Mouse (Mus musculus): Measurements from ENCODE around the gene Smad9.

Gene Smad9

DNA sequence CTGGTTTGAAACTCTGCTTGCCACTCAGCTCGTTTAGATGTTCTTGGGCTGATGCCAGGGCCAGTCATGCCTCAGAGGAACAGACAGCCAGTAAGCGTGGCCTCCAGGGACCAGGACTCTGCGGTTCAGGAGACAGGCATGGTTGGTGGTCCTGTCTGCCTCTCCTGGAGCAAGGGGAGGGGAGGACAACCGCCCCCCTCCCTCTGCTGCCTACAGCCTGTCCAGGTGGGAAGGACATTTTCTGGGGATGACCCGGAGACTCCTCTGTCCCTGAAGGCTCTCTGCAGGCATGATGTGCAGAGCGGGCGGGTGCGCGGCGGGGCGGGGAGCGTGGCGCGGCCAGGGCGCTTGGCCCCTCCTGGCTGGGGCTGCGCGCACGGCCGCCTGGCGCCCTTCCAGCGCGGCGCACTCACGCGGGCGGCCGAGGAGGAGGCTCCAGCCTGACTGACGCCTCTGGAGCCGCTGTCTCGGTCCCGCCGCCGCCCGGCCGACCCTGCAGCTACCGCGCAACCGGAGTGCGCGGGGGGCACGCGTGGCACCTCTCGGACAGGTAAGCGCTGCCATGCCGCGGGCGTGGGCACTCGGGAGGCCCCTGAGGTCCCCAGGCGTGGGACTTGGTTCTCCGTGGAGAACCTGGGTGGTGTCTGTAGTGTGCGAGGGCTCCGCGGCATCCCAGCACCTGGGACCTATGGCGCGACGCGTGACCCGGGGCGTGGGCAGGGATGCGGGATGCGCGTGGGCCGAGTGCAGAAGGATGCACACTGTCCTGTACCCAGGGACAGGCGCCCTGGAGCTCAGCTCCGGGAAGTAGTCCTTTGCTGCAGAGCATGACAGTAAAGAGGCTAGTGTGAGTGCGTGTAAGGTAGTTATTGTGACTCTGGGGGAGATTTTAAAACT lies at the start of gene Smad9:
TSS of gene Smad9 (plus strand) at position 438 of the 897 bp plus-strand sequence.
- peak; percentile 69 for DNase-seq

DNA sequence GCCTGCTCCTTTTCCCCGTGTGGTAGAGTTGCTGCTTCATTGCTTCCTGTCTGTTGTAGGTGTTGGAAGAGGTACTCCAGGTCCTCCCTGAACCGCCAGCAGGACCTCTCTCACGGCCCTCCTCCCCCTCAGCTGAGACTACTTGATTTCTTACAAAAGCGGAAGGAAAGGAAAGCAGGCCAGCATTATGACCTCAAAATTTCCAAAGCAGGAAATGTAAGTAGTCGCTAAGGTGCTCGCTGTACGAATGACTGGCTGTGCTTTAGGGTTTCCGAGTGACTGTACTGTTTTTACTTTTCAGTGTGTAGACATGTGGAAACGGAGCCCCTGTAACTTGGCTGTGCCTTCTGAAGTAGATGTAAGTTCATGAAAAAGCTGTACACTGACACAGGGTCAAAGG lies 46.4 kb upstream of the Smad9 start:
- DNase-seq, result no peak

- DNase-seq, result no peak
Observed at GRCm38 (mm10) chr3:54714253-54714652, 41.1 kb upstream of the Smad9 start, which contains the start of gene Gm21958. Gm21958 (minus strand) TSS chr3:54714353.

DNA sequence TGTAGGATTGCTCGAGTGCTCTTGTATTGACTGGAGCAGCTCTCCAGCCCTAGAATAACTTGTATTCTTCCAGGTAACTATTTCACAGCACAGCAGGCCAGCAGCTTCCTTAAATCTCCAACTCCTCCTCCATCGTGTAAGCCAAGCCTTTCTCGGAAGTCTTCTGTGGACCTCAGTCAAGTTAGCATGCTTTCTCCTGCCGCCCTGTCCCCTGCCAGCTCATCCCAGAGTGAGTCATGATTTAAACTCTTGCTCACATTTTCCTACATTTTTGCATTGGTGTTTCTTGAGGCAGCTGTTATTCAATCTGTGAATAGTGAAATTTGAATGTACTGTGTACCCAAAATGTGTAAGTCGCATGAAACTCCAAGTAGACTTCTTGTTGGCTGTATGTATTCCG lies 39.9 kb upstream of the Smad9 start:
- DNase-seq, result peak; percentile 72

DNA sequence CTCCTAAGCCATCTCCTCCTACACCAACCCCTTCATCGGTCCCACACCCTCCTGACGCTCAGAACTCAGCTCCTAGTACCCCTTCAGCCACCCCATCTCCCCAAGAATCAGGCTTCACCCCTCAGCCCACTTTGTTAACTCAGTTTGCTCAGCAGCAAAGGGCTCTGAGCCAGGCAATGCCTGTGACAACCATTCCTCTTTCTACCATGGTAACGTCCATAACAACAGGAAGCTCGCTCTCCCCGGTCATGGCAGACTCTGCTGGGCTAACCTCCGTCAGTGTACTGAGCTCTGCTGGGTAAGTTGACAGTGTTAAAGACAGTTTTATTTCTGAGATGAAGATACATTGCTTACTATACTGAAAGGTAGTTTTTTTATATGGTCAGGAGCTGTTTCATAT lies 38.0 kb upstream of the Smad9 start:
- DNase-seq, result no peak

DNA sequence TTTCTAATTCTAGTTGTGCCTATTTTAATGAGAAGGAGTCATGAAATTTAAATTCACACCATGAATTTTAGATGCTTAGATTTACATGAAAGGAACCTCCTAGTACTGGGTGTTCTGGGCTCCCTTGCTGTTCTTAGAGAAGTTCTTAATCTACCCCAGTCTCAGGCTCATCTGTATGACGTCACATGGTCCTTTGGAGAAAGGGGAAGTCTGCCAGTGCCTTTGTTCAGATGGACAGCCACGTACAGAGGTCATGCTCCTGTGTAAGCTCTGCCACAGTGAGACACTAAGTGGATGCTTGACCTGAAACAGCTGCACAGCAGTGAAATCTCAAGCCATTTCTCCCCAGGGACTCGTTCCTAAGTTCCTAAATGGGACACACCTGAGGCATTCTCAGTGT lies 36.4 kb upstream of the Smad9 start:
- DNase-seq, result no peak

- no peak for DNase-seq
Observed at GRCm38 (mm10) chr3:54723741-54724500, 31.5 kb upstream of the Smad9 start.

DNA sequence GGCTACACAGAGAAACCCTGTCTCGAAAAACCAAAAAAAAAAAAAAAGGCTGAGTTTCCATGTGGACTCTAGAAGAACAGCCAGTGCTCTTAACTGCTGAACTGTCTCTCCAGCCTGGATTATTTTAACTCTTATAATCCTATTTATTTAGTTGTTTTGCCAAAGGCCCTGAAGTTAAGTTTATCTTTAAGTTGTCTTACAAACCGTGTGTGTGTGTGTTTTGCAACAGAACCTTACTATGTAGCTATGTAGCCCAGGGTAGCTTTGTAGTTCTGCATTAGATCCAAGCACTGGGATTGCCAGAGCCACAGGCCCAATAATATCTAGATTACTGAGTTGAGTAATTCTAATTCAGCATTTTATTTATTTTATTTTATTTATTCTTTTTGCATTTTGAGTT lies 30.0 kb upstream of the Smad9 start:
- no peak for DNase-seq

DNA sequence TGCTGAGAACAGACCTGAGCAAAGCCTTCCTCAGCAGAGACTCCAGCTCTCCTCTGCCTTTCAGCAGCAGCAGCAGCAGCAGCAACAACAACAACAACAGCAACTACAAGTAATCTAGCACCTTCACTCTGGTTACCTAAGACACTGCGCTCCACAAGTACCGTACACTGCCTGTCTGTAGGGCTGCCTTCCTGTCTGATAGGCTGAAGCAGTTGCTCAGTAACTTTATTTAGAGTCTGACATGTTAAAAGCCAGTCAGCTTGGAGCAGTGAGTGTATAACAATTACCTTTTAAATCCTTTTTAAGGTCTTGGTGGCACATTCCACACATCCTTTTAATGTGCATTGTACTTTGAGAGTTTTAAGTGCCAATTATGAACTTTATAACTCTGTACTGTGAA lies 27.8 kb upstream of the Smad9 start:
- no peak for DNase-seq

- DNase-seq, result no peak
Observed at GRCm38 (mm10) chr3:54728100-54728499, 27.3 kb upstream of the Smad9 start.

DNA sequence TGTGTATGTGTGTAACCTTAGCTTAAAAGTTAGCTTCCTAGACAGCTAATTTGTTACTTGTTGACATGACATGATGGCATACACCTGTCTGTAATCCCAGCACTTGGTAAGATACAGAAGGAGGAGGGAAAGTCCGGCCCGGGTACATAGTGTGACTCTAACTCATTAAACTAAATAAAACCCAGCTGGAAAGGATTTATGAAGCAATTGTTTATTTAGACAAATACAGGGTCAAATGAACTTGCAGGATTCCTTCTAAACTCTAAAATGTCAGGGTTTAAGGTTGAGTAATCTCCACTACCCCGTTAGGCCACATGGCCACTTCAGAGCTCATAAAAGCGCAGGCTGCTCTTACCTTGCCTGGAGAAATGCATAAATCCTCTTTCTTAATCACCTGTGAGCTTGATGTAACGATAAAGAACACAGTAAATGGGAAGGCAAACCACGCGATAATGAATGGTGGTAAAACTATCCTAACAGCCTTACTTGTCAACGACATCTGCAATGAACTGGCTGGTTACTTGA lies 23.7 kb upstream of the Smad9 start:
- DNase-seq, result no peak

- DNase-seq, result no peak
Observed at GRCm38 (mm10) chr3:54732371-54732770, 23.0 kb upstream of the Smad9 start.

GRCm38 (mm10) chr3:54734411-54735246 lies 20.8 kb upstream of the Smad9 start:
- DNase-seq, result peak; percentile 90

DNA sequence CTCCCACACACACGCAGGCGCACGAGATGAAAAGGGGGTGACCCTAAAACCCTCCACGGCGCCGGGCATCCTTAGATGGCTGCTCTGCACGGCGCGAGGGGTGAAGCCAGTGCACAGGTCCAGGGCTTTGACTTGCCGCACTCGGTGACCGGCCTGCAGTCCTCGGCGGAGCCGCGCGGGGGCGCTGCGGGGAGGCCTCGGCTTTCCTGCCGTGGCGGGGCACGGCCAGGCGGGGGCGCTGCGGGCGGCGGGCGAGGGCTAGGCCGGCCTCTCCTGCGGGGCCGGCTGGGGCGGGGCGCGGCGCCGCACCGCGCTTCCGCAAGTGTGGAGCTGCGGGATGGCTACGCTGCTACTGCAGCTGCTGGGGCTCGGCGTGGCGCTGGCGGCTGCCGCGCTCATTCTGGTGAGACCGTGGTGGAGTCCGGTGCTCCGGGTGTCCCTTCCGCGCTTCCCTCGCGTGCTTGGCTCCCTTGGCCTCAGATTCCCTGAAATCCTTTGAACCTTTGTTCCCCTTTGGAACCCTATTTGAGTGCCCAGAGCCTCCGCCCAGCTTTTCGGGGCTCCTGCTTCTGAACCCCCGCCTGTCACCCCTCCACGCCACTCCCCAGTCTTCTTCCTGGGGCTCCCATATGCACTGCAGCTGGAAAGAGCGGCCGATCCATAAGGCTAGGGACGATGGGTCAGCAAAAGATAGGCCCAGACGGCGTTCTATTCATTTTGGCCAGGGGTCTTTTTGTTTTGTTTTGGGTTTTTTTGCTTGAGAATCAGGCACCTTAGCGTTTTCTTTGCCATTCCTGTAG lies 19.9 kb upstream of the Smad9 start, which contains the start of the genes Exosc8 and Alg5:
TSS of gene Exosc8 (minus strand) at position 147 of the 800 bp plus-strand sequence.
TSS of gene Alg5 (plus strand) at position 293 of the 800 bp plus-strand sequence.
- DNase-seq, result peak; percentile 86

DNA sequence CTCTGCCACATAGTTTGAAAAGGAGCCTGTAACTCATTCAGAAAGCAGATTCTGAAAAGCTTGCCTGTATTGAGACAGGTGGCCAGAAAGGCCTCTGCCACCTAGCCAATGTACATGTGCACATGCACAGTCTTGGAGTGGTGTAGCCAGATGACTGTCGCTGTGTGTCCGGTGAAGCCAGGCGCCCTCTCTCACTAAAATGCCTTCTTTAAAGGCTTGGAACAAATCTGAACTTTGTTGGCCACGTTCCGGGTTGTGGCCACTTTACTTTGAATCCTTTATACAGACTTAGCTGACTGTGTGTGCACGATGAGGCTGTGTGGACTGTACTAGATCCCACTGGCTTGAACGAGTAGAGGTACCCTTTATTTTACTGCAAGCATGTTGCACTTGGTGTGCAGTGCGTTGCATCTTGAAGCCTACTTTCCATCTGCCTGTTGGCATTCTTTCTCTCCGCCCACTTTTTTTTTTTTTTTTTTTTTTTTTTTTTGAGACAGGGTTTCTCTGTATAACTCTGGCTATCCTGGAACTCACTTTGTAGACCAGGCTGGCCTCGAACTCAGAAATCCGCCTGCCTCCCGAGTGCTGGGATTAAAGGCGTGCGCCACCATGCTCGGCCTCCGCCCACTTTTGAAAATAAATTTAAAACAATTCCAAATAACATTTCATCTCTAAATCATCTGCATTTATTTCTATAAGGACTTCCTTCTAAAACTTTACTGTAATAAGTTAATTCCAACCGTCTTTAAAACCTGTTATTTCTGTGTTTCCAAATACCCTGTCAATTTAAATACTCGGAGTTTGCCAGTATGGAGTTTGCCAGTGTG lies 19.1 kb upstream of the Smad9 start:
- no peak for DNase-seq

DNA sequence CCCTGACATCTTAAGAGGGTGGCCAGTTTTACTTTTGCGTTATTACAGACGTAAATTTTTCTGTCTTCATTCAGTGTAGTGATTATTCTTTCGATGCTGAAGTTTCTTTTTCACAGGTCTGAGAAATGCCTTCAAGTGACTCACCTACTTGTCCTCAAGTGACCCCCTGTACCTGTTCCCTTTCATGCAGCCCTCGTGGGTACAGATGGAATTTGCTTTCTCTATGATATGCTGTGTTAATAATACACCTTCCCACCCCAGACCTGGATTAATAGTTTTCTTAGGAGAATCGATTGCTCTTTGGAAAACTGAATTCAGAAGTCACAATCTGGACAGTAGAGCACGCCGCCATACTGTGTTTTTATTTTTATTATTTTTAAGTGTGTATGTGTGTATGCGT lies 18.1 kb upstream of the Smad9 start:
- no peak for DNase-seq

GRCm38 (mm10) chr3:54741965-54742364 lies 13.4 kb upstream of the Smad9 start:
- no peak for DNase-seq

DNA sequence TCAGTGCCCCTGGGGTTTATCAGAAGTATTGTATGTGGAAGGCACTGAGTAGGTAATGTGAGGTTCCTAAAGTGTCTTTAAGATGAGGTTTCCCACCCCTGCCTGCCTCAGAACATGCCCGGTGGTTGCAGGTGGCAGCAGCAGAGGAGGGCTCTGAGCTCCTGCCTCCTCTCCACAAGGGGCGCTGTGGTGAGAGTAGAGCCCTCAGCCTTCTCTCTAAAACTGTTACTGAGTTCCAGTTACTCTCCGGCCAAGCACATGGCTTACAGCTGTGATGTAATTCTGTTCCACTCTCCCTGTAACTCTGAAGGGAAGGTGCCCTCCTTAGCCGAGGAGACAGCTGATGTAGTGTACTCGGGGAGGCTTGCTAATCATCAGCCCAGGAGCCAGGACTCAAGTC lies 9.6 kb upstream of the Smad9 start:
- no peak for DNase-seq

DNA sequence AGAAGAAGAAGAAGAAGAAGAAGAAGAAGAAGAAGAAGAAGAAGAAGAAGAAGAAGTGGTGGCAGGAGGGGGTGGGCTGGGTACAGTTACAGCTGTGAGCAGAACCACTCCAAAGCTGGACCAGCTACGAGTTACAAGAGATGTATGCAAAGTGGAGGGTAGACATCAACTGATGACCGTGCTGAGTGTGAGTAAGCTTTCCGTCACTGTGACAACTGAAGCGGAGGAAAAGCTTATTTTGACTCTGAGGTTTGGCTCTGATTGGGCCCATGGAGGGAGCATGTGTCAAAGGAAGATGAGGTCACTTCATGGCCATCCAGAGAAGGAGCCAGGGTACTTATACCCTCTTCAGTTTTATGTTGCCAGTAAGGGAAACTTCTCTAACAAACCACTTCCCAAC lies 2.0 kb upstream of the Smad9 start:
- no peak for DNase-seq

GRCm38 (mm10) chr3:54756058-54756457 lies 676 bp downstream of the Smad9 start:
- peak; percentile 71 for DNase-seq

- DNase-seq, result no peak
Observed at GRCm38 (mm10) chr3:54757446-54757845, 2.1 kb downstream of the Smad9 start.
